Mouse (Mus musculus): ENCODE results near the gene Limk2. TPM values are rescaled to one million over a fixed set of nuclear protein-coding genes. Genes with fewer than 3 reads are reported as not detected.

Limk2 gene
- polyA plus RNA-seq, 1 experiment = 9.6 TPM

GRCm38 (mm10) chr11:3294641-3295040 is 114.3 kb downstream of the Limk2 start:
- Histone ChIP-seq H3K4me1 (ENCODE audit: control insufficient read depth, insufficient read depth, insufficient read length, low read length) (peaks cover 18% of the 10 kb centered on the region), H3K4me3 (ENCODE audit: insufficient read depth, low read depth, low read length) (no peak overlapping the region)

More at GRCm38 (mm10) chr11:3294641-3295040, 114.3 kb downstream of the Limk2 start:
- H3K27ac ChIP-seq (replicated peaks; ENCODE audit: low read depth, low read length) = no peak overlapping the region

Other genes with a start within 250 kb of the Limk2 start
- gene Sfi1, start 215.7 kb downstream of the Limk2 start, polyA plus RNA-seq (2012; ENCODE audit: insufficient read depth, insufficient read length, missing spikeins) = 3.1 and 5.0 TPM in 2 replicates
- 19.7 and 21.3 TPM in 2 replicates for gene Eif4enif1, start 206.8 kb downstream of the Limk2 start, polyA plus RNA-seq (2012; ENCODE audit: insufficient read depth, insufficient read length, missing spikeins)
- gene Drg1, start 142.8 kb downstream of the Limk2 start, polyA plus RNA-seq (2012; ENCODE audit: insufficient read depth, insufficient read length, missing spikeins) = 50.0 and 57.3 TPM in 2 replicates
- gene Patz1, start 120.3 kb downstream of the Limk2 start, polyA plus RNA-seq (2012; ENCODE audit: insufficient read depth, insufficient read length, missing spikeins) = 2.0 and 4.0 TPM in 2 replicates
- gene Pik3ip1, start 78.8 kb downstream of the Limk2 start, polyA plus RNA-seq (2012; ENCODE audit: insufficient read depth, insufficient read length, missing spikeins) = 1.4 and 3.8 TPM in 2 replicates
- 15.9 and 17.6 TPM in 2 replicates for gene Rnf185, start 43.2 kb upstream of the Limk2 start, polyA plus RNA-seq (2012; ENCODE audit: insufficient read depth, insufficient read length, missing spikeins)
- not detected in 2 replicates for gene Pla2g3, start 79.1 kb upstream of the Limk2 start, polyA plus RNA-seq (2012; ENCODE audit: insufficient read depth, insufficient read length, missing spikeins)
- not detected in 2 replicates for gene Inpp5j, start 95.6 kb upstream of the Limk2 start, polyA plus RNA-seq (2012; ENCODE audit: insufficient read depth, insufficient read length, missing spikeins)
- gene Selenom, start 105.5 kb upstream of the Limk2 start, polyA plus RNA-seq (2012; ENCODE audit: insufficient read depth, insufficient read length, missing spikeins) = 15.9 and 19.1 TPM in 2 replicates
- gene Smtn, start 131.4 kb upstream of the Limk2 start, polyA plus RNA-seq (2012; ENCODE audit: insufficient read depth, insufficient read length, missing spikeins) = 12.2 and 21.8 TPM in 2 replicates
- gene Morc2a, start 240.0 kb upstream of the Limk2 start, polyA plus RNA-seq (2012; ENCODE audit: insufficient read depth, insufficient read length, missing spikeins) = 5.7 and 7.9 TPM in 2 replicates